Mouse (Mus musculus): Measurements from ENCODE around the gene Tnfrsf13c. TPM values are rescaled to one million over a fixed set of nuclear protein-coding genes. Genes with fewer than 3 reads are reported as not detected.

Tnfrsf13c gene
- polyA plus RNA-seq, 1 experiment from 2014 or later = 0.30 TPM

DNA sequence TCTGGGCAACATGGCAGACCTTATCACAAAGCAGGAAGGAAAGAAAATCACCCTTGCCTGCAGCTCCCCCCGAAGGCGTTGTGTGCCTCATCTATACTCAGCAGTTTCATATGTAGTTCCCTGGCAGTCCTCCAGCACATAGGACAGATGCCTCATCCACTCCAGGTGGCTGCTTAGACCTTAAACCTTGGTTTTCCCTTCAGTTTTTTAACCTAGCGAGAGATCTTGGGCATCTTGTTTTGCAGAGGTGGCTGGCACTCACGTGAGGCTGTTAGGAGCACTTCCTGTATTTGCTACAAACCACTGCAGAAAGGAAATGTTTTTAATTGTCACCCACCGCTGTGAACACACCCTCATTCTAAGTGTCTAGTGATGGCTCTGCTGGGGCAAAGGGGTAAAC lies 37.2 kb downstream of the Tnfrsf13c start:
- Histone ChIP-seq H3K27me3 (replicated peaks) (no peaks in the 10 kb centered on the region), H3K36me3 (peaks cover 99% of the 10 kb centered on the region), H3K4me1 (peaks cover 59% of the 10 kb centered on the region), H3K4me3 (no peak overlapping the region), H3K27ac (peak overlapping the region; percentile 97), H3K9me3 (replicated peaks) (peaks cover 15% of the 10 kb centered on the region), H3K4me2 (peak overlapping the region; percentile 71), H3K9ac (peak overlapping the region; percentile 58)
- no peak for ATAC-seq
- 54% methylated on average over 5 of the region's 5 CpGs for WGBS (ENCODE audit: insufficient replicate concordance)

DNA sequence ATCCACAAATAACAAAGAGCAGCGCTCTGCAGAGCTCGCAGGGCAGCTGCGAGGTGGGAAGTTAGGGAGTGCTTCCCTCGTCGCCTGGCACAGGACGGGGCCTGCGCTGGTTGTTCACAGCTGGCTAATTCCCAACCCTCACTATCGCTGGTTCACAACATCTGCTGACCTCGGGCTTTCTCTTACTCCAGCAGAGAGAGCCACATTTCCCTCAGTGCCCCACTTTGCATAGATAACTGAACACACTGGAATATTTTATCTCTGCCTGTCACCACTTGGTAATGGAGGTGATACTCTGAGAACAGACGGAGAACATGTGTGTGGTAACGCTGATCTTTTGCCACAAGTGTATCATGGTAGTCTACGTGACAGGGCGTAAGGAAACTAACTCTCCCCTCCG lies 38.0 kb downstream of the Tnfrsf13c start:
- peaks cover 16% of the 10 kb centered on the region for H3K9me3 ChIP-seq (replicated peaks)
- H3K27me3 ChIP-seq (replicated peaks) = no peaks in the 10 kb centered on the region
- ATAC-seq = peak; percentile 73
- H3K4me2 ChIP-seq = peak overlapping the region; percentile 71
- 21% methylated on average over 14 of the region's 14 CpGs for WGBS (ENCODE audit: insufficient replicate concordance)
- peaks cover 59% of the 10 kb centered on the region for H3K4me1 ChIP-seq
- H3K9ac ChIP-seq = peak overlapping the region; percentile 58
- no peak overlapping the region for H3K4me3 ChIP-seq
- H3K27ac ChIP-seq = peak overlapping the region; percentile 97
- peaks cover 99% of the 10 kb centered on the region for H3K36me3 ChIP-seq

DNA sequence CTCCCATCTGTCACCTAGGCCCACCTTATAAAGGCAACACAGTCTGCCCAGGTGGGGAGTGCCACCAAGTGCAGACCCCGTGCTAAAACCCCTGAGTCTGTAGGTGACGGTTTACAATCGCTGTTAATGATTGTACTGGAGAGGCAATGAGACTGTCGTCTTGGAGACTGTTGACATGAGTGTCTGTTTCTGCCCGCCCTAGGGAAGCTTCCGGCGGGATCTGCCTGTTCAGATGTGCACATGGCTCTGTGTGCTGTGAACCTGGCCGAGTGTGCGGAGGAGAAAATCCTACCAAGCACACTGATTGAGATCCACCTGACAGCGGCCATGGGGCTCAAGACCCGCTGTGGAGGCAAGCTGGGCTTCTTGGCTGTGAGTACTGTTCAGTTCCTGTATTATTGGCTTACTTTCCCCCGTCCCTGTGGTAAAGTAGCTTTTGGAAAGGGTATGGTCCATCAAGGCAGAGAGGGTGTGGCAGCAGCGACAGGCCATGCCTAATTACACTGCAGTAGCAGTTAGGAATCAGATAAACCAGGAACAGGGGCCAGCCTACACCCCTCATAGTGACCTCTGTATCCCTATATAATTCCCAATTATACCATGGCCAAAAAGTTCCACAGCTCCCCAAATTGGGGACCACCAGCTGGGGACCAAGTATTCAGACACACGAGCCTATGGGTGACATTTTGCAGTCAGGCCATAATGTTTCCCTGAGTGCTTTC lies 38.9 kb downstream of the Tnfrsf13c start:
- Histone ChIP-seq H3K27ac (peak overlapping the region; percentile 97), H3K4me2 (peak overlapping the region; percentile 71), H3K27me3 (replicated peaks) (no peaks in the 10 kb centered on the region), H3K4me1 (peaks cover 59% of the 10 kb centered on the region), H3K9me3 (replicated peaks) (peaks cover 18% of the 10 kb centered on the region), H3K4me3 (0 out of 2 replicates have a peak overlapping the region, but pooled peaks have one; percentile 38), H3K9ac (peak overlapping the region; percentile 69), H3K36me3 (peaks cover 99% of the 10 kb centered on the region)
- 66% methylated on average over 14 of the region's 14 CpGs for WGBS (ENCODE audit: insufficient replicate concordance)
- ATAC-seq = no peak; the same call in 1 of the 2 replicates

DNA sequence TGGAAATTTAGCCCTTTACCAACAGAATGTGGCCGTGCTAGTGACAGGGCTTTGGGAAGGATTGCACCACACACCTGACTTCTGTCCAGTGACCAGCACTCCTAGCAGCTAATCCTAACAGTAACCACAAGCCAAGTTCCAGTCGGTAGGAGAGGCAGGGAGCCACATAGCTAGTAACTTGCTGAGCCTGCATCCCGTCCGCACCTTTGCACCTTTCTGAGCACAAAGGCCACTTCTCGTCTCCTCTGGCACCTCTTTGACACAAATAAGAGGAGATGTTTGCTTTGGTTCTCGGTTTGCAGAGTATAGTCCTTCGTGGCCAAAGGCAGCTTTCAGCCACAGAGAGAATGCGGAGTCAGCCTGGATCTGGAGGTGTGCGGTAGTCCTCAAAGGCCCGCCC lies 39.5 kb downstream of the Tnfrsf13c start:
- peak overlapping the region; percentile 97 for H3K27ac ChIP-seq
- no peaks in the 10 kb centered on the region for H3K27me3 ChIP-seq (replicated peaks)
- WGBS (ENCODE audit: insufficient replicate concordance) = 72% methylated on average over 10 of the region's 10 CpGs
- peak overlapping the region; percentile 69 for H3K9ac ChIP-seq
- H3K4me1 ChIP-seq = peaks cover 59% of the 10 kb centered on the region
- H3K9me3 ChIP-seq (replicated peaks) = peaks cover 22% of the 10 kb centered on the region
- peak overlapping the region; percentile 38 for H3K4me3 ChIP-seq
- H3K4me2 ChIP-seq = peak overlapping the region; percentile 71
- H3K36me3 ChIP-seq = peaks cover 99% of the 10 kb centered on the region
- ATAC-seq = no peak

DNA sequence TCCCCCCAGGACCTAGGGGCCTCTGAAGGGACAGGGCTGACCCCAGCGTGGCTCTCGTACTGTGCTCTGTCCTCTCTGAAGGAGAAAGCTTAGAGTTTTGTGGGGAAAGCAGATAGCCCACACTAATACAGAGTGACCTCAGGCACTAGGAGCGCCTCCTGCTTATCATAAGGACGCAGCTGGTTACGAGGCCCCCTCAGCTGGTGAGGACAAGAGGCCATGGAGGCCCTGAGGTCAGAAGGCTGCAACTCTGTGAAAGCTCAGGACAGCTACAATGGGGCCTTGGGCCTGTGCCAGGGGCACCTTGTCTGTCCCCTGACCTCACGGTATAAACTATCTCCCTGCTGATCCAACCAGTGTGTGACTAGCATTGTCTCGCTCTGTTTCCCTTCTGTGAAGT lies 40.0 kb downstream of the Tnfrsf13c start:
- WGBS (ENCODE audit: insufficient replicate concordance) = 10% methylated on average over 7 of the region's 7 CpGs
- peaks cover 22% of the 10 kb centered on the region for H3K9me3 ChIP-seq (replicated peaks)
- peak overlapping the region; percentile 71 for H3K4me2 ChIP-seq
- H3K4me3 ChIP-seq = peak overlapping the region; percentile 38
- H3K27ac ChIP-seq = peak overlapping the region; percentile 97
- H3K9ac ChIP-seq = peak overlapping the region; percentile 69
- peak; percentile 91 for ATAC-seq
- H3K36me3 ChIP-seq = peaks cover 99% of the 10 kb centered on the region
- H3K4me1 ChIP-seq = peaks cover 59% of the 10 kb centered on the region
- no peaks in the 10 kb centered on the region for H3K27me3 ChIP-seq (replicated peaks)

DNA sequence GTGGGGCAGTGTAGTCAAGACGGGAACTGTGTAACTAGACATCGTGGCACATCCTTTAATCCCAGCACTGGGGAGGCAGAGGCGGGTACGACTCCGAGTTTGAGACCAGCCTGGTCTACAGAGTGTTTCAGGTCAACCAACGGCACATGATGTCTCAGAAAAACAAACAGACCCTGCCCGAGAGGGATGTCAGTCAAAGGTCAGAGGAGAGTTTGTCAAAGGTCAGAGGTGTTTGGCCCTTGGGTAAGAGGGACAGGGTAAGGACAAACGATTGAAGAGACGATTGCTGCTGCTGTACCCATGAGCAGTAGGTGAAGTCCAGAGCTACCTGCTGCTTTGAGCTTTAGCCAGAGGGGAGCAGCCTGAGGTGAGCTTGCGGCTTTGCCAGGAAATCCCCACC lies 40.6 kb downstream of the Tnfrsf13c start:
- peak; percentile 7 for ATAC-seq
- H3K4me3 ChIP-seq = peak overlapping the region; percentile 38
- WGBS (ENCODE audit: insufficient replicate concordance) = 63% methylated on average over 10 of the region's 10 CpGs
- peak overlapping the region; percentile 69 for H3K9ac ChIP-seq
- H3K27ac ChIP-seq = peak overlapping the region; percentile 97
- peaks cover 58% of the 10 kb centered on the region for H3K4me1 ChIP-seq
- no peaks in the 10 kb centered on the region for H3K27me3 ChIP-seq (replicated peaks)
- peaks cover 99% of the 10 kb centered on the region for H3K36me3 ChIP-seq
- peak overlapping the region; percentile 71 for H3K4me2 ChIP-seq
- H3K9me3 ChIP-seq (replicated peaks) = peaks cover 22% of the 10 kb centered on the region

DNA sequence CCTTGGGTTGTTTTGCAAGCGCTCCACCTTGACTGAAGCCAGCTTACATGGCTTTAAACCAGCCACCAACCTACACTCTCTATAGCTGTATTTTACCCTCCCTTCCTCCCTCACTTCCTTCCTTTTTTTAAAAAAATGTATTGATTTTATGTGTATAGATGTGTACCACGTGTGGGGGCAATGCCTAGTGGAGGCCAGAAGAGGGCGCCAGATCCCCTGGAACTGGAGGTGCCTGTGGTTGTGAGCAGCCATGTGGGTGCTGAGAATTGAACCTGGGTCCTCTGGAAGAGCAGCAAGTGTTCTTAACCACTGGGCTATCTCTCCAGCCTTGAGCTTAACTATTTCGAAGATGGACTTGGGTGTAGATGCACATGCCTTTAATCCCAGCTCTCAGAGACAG lies 41.9 kb downstream of the Tnfrsf13c start:
- 94% methylated on average over 4 of the region's 4 CpGs for WGBS (ENCODE audit: insufficient replicate concordance)
- no peak overlapping the region for H3K27ac ChIP-seq
- peaks cover 46% of the 10 kb centered on the region for H3K4me1 ChIP-seq

DNA sequence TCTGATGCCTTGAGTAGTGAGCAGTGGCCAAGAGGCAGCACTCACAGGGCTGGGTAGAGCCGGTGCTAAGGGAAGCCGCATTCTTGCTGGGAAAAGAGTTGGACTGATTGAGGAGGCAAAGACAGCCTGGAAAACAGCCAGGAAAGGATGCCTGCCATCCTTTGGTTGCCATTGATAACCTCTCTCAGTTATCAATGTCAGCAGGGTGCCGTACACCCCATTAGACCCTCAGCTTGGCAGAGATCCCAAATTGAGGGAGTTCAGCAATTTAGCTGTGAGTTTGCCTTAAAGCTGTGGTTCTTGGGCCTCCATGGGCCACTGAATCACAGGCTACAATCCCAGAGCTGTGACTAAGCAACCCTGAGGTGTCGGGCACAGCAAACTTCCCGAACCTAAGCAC lies 43.0 kb downstream of the Tnfrsf13c start:
- Histone ChIP-seq H3K4me2 (no peak overlapping the region), H3K27me3 (replicated peaks) (no peaks in the 10 kb centered on the region), H3K27ac (peak overlapping the region; percentile 59), H3K4me3 (no peak overlapping the region), H3K4me1 (peaks cover 34% of the 10 kb centered on the region), H3K36me3 (peaks cover 100% of the 10 kb centered on the region), H3K9ac (no peak overlapping the region), H3K9me3 (replicated peaks) (peaks cover 17% of the 10 kb centered on the region)
- 82% methylated on average over 5 of the region's 5 CpGs for WGBS (ENCODE audit: insufficient replicate concordance)
- no peak for ATAC-seq

More for the DNA sequence above, 41.9 kb downstream of the Tnfrsf13c start:
- H3K36me3 ChIP-seq = peaks cover 99% of the 10 kb centered on the region
- H3K4me3 ChIP-seq = no peak overlapping the region
- no peak for ATAC-seq
- peaks cover 21% of the 10 kb centered on the region for H3K9me3 ChIP-seq (replicated peaks)
- H3K27me3 ChIP-seq (replicated peaks) = no peaks in the 10 kb centered on the region
- H3K9ac ChIP-seq = no peak overlapping the region
- no peak overlapping the region for H3K4me2 ChIP-seq

DNA sequence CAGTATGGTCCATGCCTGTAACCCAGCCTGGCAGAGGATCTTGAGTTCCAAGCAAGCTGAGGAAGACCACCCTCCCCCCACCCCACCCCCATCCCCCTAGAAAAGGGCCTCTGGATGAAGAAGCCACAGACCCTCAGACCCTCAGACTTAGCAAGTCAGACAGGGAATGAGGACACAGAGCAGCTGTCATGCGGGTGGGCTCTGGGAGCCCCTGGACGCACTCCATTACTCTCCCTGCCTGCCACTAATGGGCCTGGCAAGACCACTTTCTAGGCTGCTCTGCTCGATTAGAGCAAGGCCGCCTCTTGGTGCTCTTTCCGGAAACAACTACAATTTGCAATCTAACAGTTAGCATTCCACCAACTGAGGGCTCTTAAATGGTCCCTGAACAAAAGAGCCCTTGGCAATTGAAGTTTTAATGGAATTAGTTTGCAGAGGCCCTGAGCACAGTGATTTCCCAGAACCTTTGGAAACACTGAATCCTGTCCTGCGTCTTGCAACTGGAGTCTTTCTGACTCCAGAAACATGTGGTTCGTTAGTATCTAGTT lies 46.4 kb downstream of the Tnfrsf13c start:
- no peak overlapping the region for H3K9ac ChIP-seq
- no peak overlapping the region for H3K27ac ChIP-seq
- ATAC-seq = no peak
- WGBS (ENCODE audit: insufficient replicate concordance) = 92% methylated on average over 7 of the region's 7 CpGs
- peaks cover under 1% of the 10 kb centered on the region; the same call in 1 of the 2 replicates for H3K4me1 ChIP-seq
- no peaks in the 10 kb centered on the region for H3K27me3 ChIP-seq (replicated peaks)
- no peak overlapping the region for H3K4me2 ChIP-seq
- peaks cover 98% of the 10 kb centered on the region for H3K36me3 ChIP-seq
- H3K9me3 ChIP-seq (replicated peaks) = peaks cover 16% of the 10 kb centered on the region
- H3K4me3 ChIP-seq = no peak overlapping the region

DNA sequence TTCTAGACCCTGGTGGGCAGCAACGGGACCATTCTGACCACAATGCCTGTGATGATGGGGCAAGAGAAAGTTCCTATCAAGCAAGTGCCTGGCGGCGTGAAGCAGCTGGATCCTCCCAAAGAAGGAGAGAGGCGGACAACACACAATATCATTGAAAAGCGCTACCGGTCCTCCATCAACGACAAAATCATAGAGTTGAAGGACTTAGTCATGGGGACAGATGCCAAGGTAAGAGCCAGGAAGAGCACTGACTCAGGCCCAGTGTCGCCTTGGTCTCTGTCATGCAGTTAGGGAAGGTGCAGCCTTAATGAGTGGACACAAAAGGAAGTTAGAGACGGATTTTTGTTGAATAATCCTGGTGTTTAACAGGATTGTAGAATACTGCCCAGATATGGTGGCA lies 49.1 kb downstream of the Tnfrsf13c start:
- Histone ChIP-seq H3K4me2 (no peak overlapping the region), H3K4me3 (no peak overlapping the region), H3K27me3 (replicated peaks) (no peaks in the 10 kb centered on the region), H3K9ac (no peak overlapping the region), H3K27ac (no peak overlapping the region), H3K9me3 (replicated peaks) (0 out of 2 replicates have a peak, but pooled peaks cover 3% of the 10 kb centered on the region), H3K4me1 (no peaks in the 10 kb centered on the region), H3K36me3 (peaks cover 98% of the 10 kb centered on the region)
- ATAC-seq = no peak
- 88% methylated on average over 9 of the region's 9 CpGs for WGBS (ENCODE audit: insufficient replicate concordance)

DNA sequence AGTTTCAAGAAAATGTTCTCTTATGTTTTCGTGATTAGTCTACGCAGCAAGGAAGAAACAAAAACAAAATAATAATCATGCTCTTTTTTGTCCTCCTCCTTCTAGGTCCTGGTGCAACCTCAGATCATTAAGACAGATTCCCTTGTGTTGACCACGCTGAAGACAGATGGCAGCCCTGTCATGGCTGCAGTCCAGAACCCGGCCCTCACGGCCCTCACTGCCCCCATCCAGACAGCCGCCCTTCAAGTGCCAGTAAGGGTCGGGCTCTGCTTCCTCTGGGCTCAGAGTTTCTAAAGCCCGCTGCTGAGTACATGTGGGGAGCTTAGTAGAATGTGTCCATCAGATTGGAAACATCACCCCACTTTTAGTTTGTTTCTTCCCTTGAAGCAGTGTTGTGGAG lies 51.5 kb downstream of the Tnfrsf13c start:
- no peak for ATAC-seq
- H3K9me3 ChIP-seq (replicated peaks) = no peaks in the 10 kb centered on the region
- WGBS (ENCODE audit: insufficient replicate concordance) = 90% methylated on average over 8 of the region's 8 CpGs
- peaks cover 15% of the 10 kb centered on the region for H3K4me1 ChIP-seq
- H3K36me3 ChIP-seq = peaks cover 82% of the 10 kb centered on the region
- H3K4me3 ChIP-seq = no peak overlapping the region
- H3K27me3 ChIP-seq (replicated peaks) = no peaks in the 10 kb centered on the region
- H3K4me2 ChIP-seq = no peak overlapping the region
- no peak overlapping the region for H3K9ac ChIP-seq
- 0 out of 2 replicates have a peak overlapping the region, but pooled peaks have one; percentile 1 for H3K27ac ChIP-seq

Measured in liver, embryonic 12.5 days (tissue).